Mouse (Mus musculus) urinary bladder, adult 2 months (tissue): ENCODE results near the gene Vmn1r220. TPM values are rescaled to one million over a fixed set of nuclear protein-coding genes. Genes with fewer than 3 reads are reported as not detected.
"Not testable (repeated sequence)": the region's sequence is repeated elsewhere in the genome, so short reads cannot be mapped to it uniquely, and the experiment has no call there.

Experiments used
- DNase-seq: peaks from one replicate; pipeline ENCODE4 v3.0.0; 2022; ENCODE audit warnings: low spot score
- polyA plus RNA-seq: library from polyadenylated mRNA; depleted of rRNA; stranded (reverse); fragments of >200 nt; gene quantifications from 2 replicates; pipeline ENCODE4 v1.2.3, GENCODE M21; 2012; rRNA removed

Vmn1r220 gene
- not detected in 2 replicates for polyA plus RNA-seq

DNA sequence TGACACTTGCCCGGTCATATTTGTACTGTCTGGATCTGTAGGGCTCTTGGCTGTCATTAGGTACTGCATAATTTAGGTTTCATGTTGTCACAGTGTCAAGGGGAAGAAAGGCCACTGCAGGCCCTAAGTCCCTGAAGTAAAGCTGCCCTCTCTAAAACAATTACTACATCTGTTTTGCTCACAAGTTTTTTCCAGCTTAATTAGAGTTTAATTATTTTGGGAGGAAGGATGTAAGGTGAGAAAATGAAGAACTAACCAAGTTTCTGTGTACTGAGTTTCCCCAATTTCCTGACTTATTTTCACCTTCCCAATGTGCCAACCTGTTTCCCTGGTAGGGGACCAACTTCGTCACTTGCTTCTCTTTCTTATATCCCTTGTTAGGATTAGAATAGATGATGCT, at the start of gene Vmn1r220:
Gene Vmn1r220 (minus strand): TSS at position 101 of the 400 bp plus-strand sequence.
- DNase-seq: no peak

DNA sequence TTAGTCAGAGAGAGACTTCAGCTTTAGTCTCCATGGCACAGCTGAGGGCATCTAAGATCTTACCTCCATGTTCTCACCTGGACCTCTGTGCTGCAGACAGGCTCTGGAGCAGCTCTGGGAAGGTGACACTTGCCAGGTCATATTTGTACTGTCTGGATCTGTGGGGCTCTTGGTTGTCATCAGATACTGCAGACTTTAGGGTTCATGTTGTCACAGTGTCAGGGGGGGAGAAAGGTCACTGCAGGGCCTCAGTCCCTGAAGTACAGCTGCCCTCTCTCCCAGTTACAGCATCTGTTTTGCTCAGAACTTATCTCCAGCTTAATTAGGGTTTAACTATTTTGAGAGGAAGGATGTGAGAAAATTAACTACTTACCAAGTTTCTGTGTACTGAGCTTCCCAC, 48.1 kb upstream of the Vmn1r220 start, which contains the start of gene Vmn1r222:
Gene Vmn1r222 (minus strand): TSS at position 101 of the 400 bp plus-strand sequence.
- not testable (repeated sequence) for DNase-seq

- DNase-seq: not testable (repeated sequence)
Observed at GRCm38 (mm10) chr13:23213827-23214226, 26.1 kb upstream of the Vmn1r220 start, which contains the start of gene Vmn1r221. TSS of gene Vmn1r221 (plus strand) at chr13:23214127.

DNA sequence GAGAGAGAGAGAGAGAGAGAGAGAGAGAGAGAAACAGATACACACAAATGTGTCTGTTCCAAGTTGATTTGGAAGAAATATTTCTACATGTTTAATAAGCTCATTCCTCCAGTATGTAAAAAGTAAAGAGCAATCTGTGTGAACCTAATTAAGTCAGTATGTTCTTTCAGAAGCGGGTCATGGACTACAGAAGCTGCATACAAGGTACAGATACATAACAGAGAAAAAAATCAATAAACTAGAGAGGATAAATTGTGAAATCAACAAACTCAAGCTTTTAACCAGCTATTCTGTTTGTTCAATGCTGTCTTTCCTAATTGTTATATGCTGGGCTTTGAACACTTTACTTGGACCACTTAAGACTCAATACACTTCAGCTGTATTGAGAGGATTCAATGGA, 16.1 kb upstream of the Vmn1r220 start:
- not testable (repeated sequence) for DNase-seq

GRCm38 (mm10) chr13:23166471-23166870, 21.3 kb downstream of the Vmn1r220 start:
- DNase-seq: not testable (repeated sequence)

GRCm38 (mm10) chr13:23159012-23159411, 28.8 kb downstream of the Vmn1r220 start, which contains the start of gene Vmn1r219:
TSS of gene Vmn1r219 (plus strand) at chr13:23159312.
- DNase-seq: no peak

- no peak for DNase-seq
Observed at GRCm38 (mm10) chr13:23157848-23158247, 29.9 kb downstream of the Vmn1r220 start.

DNA sequence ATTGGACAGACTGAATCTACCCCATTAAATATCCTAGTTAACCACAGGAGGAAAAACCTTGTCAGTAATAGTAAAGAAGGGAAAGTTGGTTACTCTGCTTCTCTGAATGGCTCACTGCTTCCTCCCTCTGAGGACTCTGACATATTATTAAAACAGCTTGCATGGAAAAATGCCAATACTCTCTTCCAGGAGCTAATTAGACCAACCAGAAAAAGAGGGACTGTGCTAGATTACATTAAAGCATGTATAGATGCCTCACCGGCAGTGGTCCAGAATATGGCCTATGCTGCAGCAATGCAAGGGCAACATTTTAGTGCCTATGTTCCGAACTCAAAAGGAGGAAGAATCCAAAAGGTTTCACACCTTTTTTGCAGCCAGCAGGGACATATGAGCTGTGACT, 48.9 kb downstream of the Vmn1r220 start:
- no peak for DNase-seq

DNA sequence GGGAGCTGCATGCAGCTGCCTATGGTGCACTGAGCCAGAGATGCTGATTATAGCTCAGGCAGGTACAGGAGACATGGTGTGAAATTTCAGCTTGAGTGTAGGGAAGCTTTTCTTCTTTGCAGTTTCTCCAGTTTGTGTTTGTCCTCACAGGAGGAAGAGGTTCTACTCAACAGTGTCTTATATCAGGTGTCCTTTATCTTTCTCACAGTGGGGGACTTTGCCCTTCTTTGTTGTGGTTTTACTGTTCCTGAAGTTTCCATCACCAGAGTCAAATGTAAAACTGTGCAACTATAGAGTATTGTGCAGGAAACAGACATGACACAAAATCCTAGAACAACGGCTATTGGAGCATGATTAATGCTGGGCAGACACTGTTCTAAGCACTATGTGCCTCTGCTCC, 54.3 kb downstream of the Vmn1r220 start:
- no peak for DNase-seq

DNA sequence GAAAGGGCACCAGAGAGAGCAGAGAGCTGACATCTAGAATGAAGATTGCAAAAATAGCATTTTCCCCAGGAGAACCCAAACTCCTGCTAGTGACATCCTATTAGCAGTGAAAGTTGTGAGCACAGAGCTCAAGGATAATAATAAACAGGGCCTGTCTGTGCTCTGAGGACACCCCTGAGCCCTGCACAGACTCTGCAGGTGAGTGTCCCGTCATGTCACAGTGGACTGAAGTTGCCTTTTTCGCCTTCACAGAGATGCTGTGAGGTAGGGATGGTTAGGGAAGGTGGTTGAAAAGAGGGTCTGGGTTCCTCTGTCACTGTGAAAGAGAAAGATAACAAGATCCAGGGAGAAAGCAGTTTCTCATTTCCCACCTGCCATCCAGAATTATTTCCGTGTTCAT, 54.7 kb downstream of the Vmn1r220 start, which contains the start of gene Vmn1r218:
Gene Vmn1r218 (plus strand): TSS at position 57 of the 400 bp plus-strand sequence.
- no peak for DNase-seq

Other genes starting within 250 kb of the Vmn1r220 start
- gene Vmn1r213, start 180.3 kb downstream of the Vmn1r220 start, polyA plus RNA-seq: not detected in 2 replicates
- not detected in 2 replicates for gene Vmn1r214, start 157.6 kb downstream of the Vmn1r220 start, polyA plus RNA-seq
- not detected in 2 replicates for gene Vmn1r215, start 120.0 kb downstream of the Vmn1r220 start, polyA plus RNA-seq
- not detected in 2 replicates for gene Vmn1r217, start 69.7 kb downstream of the Vmn1r220 start, polyA plus RNA-seq
- gene Vmn1r218, start 54.8 kb downstream of the Vmn1r220 start, polyA plus RNA-seq: not detected in 2 replicates
- gene Vmn1r219, start 28.7 kb downstream of the Vmn1r220 start, polyA plus RNA-seq: not detected in 2 replicates
- gene Vmn1r221, start 26.2 kb upstream of the Vmn1r220 start, polyA plus RNA-seq: not detected in 2 replicates
- not detected in 2 replicates for gene Vmn1r222, start 48.0 kb upstream of the Vmn1r220 start, polyA plus RNA-seq
- not detected in 2 replicates for gene Vmn1r223, start 59.2 kb upstream of the Vmn1r220 start, polyA plus RNA-seq
- 12.7 and 15.8 TPM in 2 replicates for gene Zfp322a, start 181.2 kb upstream of the Vmn1r220 start, polyA plus RNA-seq
- 7.9 TPM in 2 replicates for gene Abt1, start 235.9 kb upstream of the Vmn1r220 start, polyA plus RNA-seq